In genomic region chr6:69732866-69733265, GRCm38 (mm10) we compare ENCODE assay signal across 8 mouse cellular contexts.
DNase-seq lines count a peak whose midpoint lies in the region; ATAC-seq and TF ChIP-seq lines count a peak whose summit lies in the region.
"Not testable (repeated sequence)": the region's sequence is repeated elsewhere in the genome, so short reads cannot be mapped to it uniquely, and the experiment has no call there.

No protein-coding gene starts in this region.

- not testable (repeated sequence) for ATAC-seq in embryonic facial prominence, embryonic 11.5 days (replicated peaks; ENCODE audit: insufficient number of reproducible peaks, low FRiP score, low TSS enrichment, low read depth); liver, postnatal 0 days
- ATAC-seq in neutrophil, adult 5-6 weeks (ENCODE audit: extremely low read depth, insufficient number of reproducible peaks, low FRiP score, poor library complexity, severe bottlenecking), result peak; percentile 91

- 47% methylated on average over 1 of the region's 1 CpGs for WGBS in embryonic facial prominence, embryonic 11.5 days
- WGBS in liver, postnatal 0 days (ENCODE audit: insufficient replicate concordance), result 64% methylated on average over 1 of the region's 1 CpGs

- H3K27me3 ChIP-seq in embryonic facial prominence, embryonic 11.5 days (ENCODE audit: control insufficient read depth, insufficient read depth, low read length); liver, postnatal 0 days (ENCODE audit: insufficient read depth, low read length); splenic B cell, adult 2 months (ENCODE audit: control insufficient read depth, insufficient read depth, low read length, poor library complexity, severe bottlenecking): not testable (repeated sequence)

- not testable (repeated sequence) for H3K9ac ChIP-seq in embryonic facial prominence, embryonic 11.5 days (replicated peaks; ENCODE audit: low read length); liver, postnatal 0 days (replicated peaks)

- not testable (repeated sequence) for H3K4me3 ChIP-seq in embryonic facial prominence, embryonic 11.5 days (ENCODE audit: low read depth, low read length); liver, postnatal 0 days (ENCODE audit: low read depth, low read length)

- H3K9me3 ChIP-seq in embryonic facial prominence, embryonic 11.5 days (replicated peaks; ENCODE audit: control insufficient read depth, low read length); liver, postnatal 0 days (ENCODE audit: low read length): not testable (repeated sequence)

- not testable (repeated sequence) for H3K36me3 ChIP-seq in embryonic facial prominence, embryonic 11.5 days (replicated peaks; ENCODE audit: control insufficient read depth, insufficient read depth, low read depth, low read length); liver, postnatal 0 days (replicated peaks; ENCODE audit: insufficient read depth, low read length); splenic B cell, adult 2 months (ENCODE audit: control insufficient read depth, insufficient read depth, low read length, poor library complexity, severe bottlenecking)

- not testable (repeated sequence) for H3K27ac ChIP-seq in embryonic facial prominence, embryonic 11.5 days (replicated peaks; ENCODE audit: low read depth, low read length); liver, postnatal 0 days (ENCODE audit: low read depth)

- DNase-seq in 416B (ENCODE audit: low read depth), result peak; percentile 35
- peak; percentile 5 for DNase-seq in NIH3T3 (ENCODE audit: low read depth)
- peak; percentile 7 for DNase-seq in brain, embryonic 14.5 days (ENCODE audit: low read depth)
- DNase-seq in embryonic facial prominence, embryonic 11.5 days (ENCODE audit: low spot score), result peak; percentile 9
- peak; percentile 0 for DNase-seq in kidney, adult 9 months
- DNase-seq in liver, postnatal 0 days, result peak; percentile 13
- peak; percentile 87 for DNase-seq in splenic B cell, adult 2 months (ENCODE audit: low read depth, low spot score)

- not testable (repeated sequence) for H3K4me2 ChIP-seq in embryonic facial prominence, embryonic 11.5 days (ENCODE audit: low read depth, low read length); liver, postnatal 0 days (ENCODE audit: low read depth, low read length)

- not testable (repeated sequence) for H3K4me1 ChIP-seq in embryonic facial prominence, embryonic 11.5 days (ENCODE audit: control insufficient read depth, insufficient read depth, low read length); liver, postnatal 0 days (ENCODE audit: insufficient read depth)

- peak; percentile 30; the same call in 1 of the 2 replicates for TF ChIP-seq CTCF in brain, embryonic 14.5 days (IDR thresholded peaks at IDR 0.05; ENCODE audit: borderline replicate concordance, extremely low read depth, insufficient read depth, insufficient read length)
- TF ChIP-seq CTCF in liver, postnatal 0 days (IDR thresholded peaks at IDR 0.05; ENCODE audit: low read depth), result peak; percentile 59

- TF ChIP-seq POLR2A in brain, embryonic 14.5 days (IDR thresholded peaks at IDR 0.05; ENCODE audit: borderline replicate concordance, extremely low read depth, insufficient read depth, insufficient read length, poor library complexity, severe bottlenecking), result not testable (repeated sequence)

- not testable (repeated sequence) for TF ChIP-seq EP300 in liver, postnatal 0 days (IDR thresholded peaks at IDR 0.05; ENCODE audit: low read depth)

Comparison
In these comparisons a context has a peak if more than half of its experiments do, and no peak if none do; other contexts are left out.
1. DNase-seq: peak in every context shown above with its lines; median percentile 87 in splenic B cell, adult 2 months; 35 in 416B; 13 in liver, postnatal 0 days; 9 in embryonic facial prominence, embryonic 11.5 days; 7 in brain, embryonic 14.5 days; 5 in NIH3T3; 0 in kidney, adult 9 months.